Mouse (Mus musculus) neural tube, embryonic 15.5 days (tissue): ENCODE results near the gene Slc9b1. TPM values are rescaled to one million over a fixed set of nuclear protein-coding genes. Genes with fewer than 3 reads are reported as not detected.

Experiments
- ATAC-seq: fragments of 200-750 bp; cut with Nextera tagmentation; 2 replicates; pipeline ENCODE4 v1.8.0; 2017; ENCODE audit warnings: mild to moderate bottlenecking, moderate TSS enrichment, moderate library complexity; ENCODE audit not compliant: low FRiP score
- H3K27ac ChIP-seq: fragments of 300-500 bp; sonication (generic); replicated peaks from 2 replicates; pipeline ENCODE4 v1.5.1; 2015; ENCODE audit warnings: mild to moderate bottlenecking, inconsistent platforms
- H3K27me3 ChIP-seq: fragments of 300-500 bp; sonication (generic); replicated peaks from 2 replicates; pipeline ENCODE4 v1.6.1; 2015; ENCODE audit warnings: inconsistent platforms
- H3K36me3 ChIP-seq: fragments of 300-500 bp; sonication (generic); 2 replicates; pipeline ENCODE4 v1.6.1; 2015; ENCODE audit warnings: inconsistent platforms
- H3K4me1 ChIP-seq: fragments of 300-500 bp; sonication (generic); 2 replicates; pipeline ENCODE4 v1.6.1; 2015; ENCODE audit warnings: inconsistent platforms
- H3K4me2 ChIP-seq: fragments of 300-500 bp; sonication (generic); 2 replicates; pipeline ENCODE4 v1.6.1; 2015; ENCODE audit warnings: inconsistent platforms, mild to moderate bottlenecking, moderate library complexity
- H3K4me3 ChIP-seq: fragments of 300-500 bp; sonication (generic); replicated peaks from 2 replicates; pipeline ENCODE4 v1.5.1; 2015; ENCODE audit warnings: mild to moderate bottlenecking, inconsistent platforms
- H3K9ac ChIP-seq: fragments of 300-500 bp; sonication (generic); replicated peaks from 2 replicates; pipeline ENCODE4 v1.6.1; 2015; ENCODE audit warnings: mild to moderate bottlenecking, inconsistent platforms
- H3K9me3 ChIP-seq: fragments of 300-500 bp; sonication (generic); replicated peaks from 2 replicates; pipeline ENCODE4 v1.6.1; 2016; ENCODE audit warnings: inconsistent platforms
- WGBS: fragments of 180-500 bp; shearing (Covaris S2); methylation state at CpG from one replicate; pipeline ENCODE4 v1.1.7; 2015; ENCODE audit warnings: mixed read lengths; 5-methylcytosine and 5-hydroxymethylcytosine counted together
- polyA plus RNA-seq: library from polyadenylated mRNA; unstranded; fragments of >200 nt; fragmentation: Nextera tagmentation; extraction: Ambion mirVana; gene quantifications from 2 replicates; pipeline ENCODE4 v1.2.1, GENCODE M21; 2015

Gene Slc9b1
- polyA plus RNA-seq, 1 experiment from 2014 or later, result 0.36 TPM

DNA sequence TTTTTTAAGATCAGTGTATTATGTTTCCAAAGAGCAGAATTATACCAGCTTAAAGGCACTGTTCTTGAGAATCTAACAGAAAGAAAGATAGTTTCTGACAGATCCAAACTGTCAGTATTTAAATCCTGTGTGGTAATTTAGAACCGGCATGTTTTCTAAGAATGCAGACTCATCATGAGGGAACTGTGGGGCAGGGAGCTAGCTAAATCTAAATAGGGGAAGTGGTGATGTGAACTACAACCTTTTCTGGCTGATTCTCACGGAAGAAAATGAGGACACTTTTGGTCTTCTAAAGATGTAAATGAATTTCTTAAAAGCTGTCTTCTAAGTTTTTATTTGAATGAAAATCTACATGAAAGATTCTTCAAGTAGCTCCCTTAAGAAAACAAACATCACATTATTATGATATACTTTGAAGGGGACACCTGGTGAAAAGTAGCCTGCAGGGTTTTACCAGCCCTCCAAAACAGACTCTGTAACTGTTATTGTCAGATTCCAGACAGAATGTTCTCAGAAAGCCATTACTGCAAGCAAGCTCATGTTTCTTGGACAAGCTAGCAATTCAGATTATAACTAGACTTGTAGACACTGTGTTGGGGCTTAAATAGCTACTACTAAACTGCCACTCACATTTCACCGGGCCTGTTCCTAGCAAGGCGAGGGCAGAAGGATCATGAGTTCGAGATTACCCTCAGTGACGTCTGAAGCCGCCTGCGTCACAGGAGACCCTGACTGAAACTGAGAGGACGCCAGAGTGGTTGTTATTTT, 72.9 kb downstream of the Slc9b1 start:
- no peak overlapping the region for H3K4me3 ChIP-seq
- 92% methylated on average over 9 of the region's 9 CpGs for WGBS
- no peak overlapping the region for H3K4me2 ChIP-seq
- no peaks in the 10 kb centered on the region for H3K9me3 ChIP-seq
- no peaks in the 10 kb centered on the region for H3K36me3 ChIP-seq
- no peaks in the 10 kb centered on the region for H3K27me3 ChIP-seq
- ATAC-seq, result no peak
- H3K9ac ChIP-seq, result no peak overlapping the region
- H3K27ac ChIP-seq, result no peak overlapping the region
- H3K4me1 ChIP-seq, result peaks cover 22% of the 10 kb centered on the region

DNA sequence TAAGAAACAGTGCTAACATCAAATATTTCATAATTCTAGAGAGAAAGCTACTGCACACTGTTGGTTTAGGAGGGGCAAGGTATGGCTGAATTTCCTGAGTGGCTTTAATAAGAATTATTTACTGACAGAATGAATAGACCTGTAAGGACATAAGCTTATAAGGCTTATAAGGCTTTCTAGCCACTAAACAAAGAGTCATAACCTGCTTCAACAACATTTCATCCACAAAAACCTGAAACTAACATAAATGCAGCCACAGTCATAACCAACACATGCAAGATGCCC, 73.4 kb downstream of the Slc9b1 start:
- no peak for ATAC-seq
- Histone ChIP-seq H3K27ac (no peak overlapping the region), H3K4me3 (no peak overlapping the region), H3K9ac (no peak overlapping the region), H3K36me3 (no peaks in the 10 kb centered on the region), H3K9me3 (no peaks in the 10 kb centered on the region), H3K4me2 (no peak overlapping the region), H3K4me1 (peaks cover 22% of the 10 kb centered on the region), H3K27me3 (no peaks in the 10 kb centered on the region)

DNA sequence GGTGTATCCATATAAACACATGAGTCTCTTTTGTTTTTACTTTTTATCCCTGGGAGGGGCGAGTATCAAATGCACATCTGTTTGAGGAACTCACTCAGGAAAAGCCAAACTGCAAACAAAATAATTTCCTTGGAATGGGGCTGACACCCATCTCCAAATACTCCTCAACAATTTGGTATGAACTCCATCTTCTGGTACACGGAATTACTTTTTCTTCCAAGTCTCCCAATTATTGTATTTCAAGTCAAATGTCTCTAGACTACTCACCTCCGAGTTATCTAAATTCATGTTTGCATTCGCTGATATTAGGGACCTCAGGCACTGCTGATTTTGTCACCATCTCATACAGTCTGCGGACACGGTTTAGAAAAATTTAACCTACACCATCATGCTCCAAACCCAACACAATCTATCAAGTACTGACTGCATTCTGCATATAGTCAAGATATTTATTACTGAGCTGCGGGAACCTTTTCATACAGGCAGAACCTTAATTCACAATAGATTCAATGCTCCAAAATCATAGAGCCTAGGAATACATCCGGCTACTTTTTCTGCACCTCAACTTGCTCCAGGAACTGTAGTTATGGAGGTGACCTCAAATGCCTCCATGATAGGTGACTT, 74.5 kb downstream of the Slc9b1 start:
- Histone ChIP-seq H3K36me3 (no peaks in the 10 kb centered on the region), H3K27ac (peak overlapping the region; percentile 99), H3K4me3 (peak overlapping the region; percentile 78), H3K9me3 (no peaks in the 10 kb centered on the region), H3K9ac (peak overlapping the region; percentile 82), H3K4me1 (peaks cover 22% of the 10 kb centered on the region), H3K27me3 (no peaks in the 10 kb centered on the region), H3K4me2 (peak overlapping the region; percentile 75)
- 30% methylated on average over 8 of the region's 8 CpGs for WGBS
- ATAC-seq, result no peak; the same call in 1 of the 2 replicates

DNA sequence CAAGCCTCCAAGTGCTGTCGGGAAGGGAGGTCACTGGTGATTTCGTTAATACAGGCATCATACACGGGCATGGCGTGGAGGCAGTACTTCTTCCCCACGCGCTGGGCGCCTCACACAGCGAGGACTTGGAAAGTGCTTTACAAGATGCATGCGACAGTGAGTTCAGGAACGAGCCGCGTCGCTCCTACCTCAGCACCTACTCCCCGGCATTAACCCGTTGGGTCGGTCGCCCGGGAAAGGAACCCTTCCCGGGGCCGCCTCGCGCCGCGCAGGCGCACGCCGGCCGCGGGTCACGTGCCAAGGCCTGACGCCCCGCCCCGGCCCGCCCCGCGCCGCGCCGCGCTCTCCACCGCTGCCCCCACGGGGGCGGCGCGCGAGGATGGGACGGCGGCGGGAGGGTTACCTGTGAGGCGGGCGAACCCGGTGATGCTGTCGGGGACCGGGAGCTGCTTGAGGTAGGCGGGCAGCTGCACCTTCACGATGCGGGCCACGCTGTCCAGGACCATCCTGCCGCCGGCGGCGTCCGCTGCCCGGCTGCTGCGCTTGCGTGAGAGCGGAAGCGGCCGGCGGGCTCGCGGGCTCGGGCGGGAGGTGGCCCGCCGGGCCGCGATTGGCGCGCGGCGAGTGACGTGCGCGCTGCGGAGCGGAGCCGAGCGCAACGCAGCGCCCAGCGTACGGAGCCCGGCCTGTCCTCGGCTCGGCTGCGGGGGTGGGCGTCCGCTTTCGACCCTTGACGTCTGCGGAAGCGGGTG, 75.2 kb downstream of the Slc9b1 start:
- peaks cover 22% of the 10 kb centered on the region for H3K4me1 ChIP-seq
- WGBS, result under 1% methylated on average over 102 of the region's 103 CpGs
- H3K36me3 ChIP-seq, result no peaks in the 10 kb centered on the region
- H3K4me2 ChIP-seq, result peak overlapping the region; percentile 75
- peak overlapping the region; percentile 82 for H3K9ac ChIP-seq
- no peaks in the 10 kb centered on the region for H3K27me3 ChIP-seq
- H3K27ac ChIP-seq, result peak overlapping the region; percentile 99
- H3K4me3 ChIP-seq, result peak overlapping the region; percentile 78
- ATAC-seq, result peak; percentile 98
- no peaks in the 10 kb centered on the region for H3K9me3 ChIP-seq

DNA sequence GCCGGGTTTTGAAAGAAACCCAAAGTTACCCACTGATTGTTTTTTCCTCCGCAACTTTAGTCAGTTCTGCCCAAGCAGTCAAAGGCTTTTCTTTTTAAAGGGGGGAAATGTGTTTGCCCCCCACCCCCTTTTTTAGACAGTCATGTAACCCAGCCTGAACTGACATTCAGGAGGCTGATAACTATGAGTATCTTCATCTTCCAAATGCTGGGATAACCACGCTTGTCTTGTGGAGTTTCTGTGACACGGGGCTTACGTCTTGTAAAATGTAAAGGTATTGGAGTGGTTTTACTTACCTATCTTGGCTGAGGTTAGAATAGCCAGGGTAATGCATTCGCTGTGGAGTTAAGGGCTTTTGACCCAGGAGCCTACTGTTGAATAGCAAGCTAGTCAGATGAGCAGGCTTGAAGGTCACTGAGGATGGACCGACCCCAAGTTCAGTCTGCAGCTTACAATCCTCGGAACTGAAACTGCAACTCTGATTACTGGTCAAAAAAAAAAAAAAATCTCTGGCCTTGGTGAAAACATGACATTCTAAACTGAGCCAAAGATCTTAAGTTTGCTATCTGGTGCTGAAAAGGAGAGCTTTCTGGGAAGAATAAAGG, 75.9 kb downstream of the Slc9b1 start, which contains the start of gene Cisd2:
Cisd2 (minus strand) TSS at position 318 of the 605 bp plus-strand sequence.
- H3K27ac ChIP-seq, result peak within 1 kb of the TSS; percentile 99
- no peaks in the 10 kb centered on the region for H3K9me3 ChIP-seq
- H3K36me3 ChIP-seq, result no peaks in the 10 kb centered on the region
- H3K9ac ChIP-seq, result peak within 1 kb of the TSS; percentile 82
- 3% methylated on average over 8 of the region's 8 CpGs for WGBS
- peaks cover 22% of the 10 kb centered on the region for H3K4me1 ChIP-seq
- peak; percentile 33 for ATAC-seq
- H3K4me2 ChIP-seq, result peak within 1 kb of the TSS; percentile 75
- H3K4me3 ChIP-seq, result peak within 1 kb of the TSS; percentile 78
- H3K27me3 ChIP-seq, result no peaks in the 10 kb centered on the region

DNA sequence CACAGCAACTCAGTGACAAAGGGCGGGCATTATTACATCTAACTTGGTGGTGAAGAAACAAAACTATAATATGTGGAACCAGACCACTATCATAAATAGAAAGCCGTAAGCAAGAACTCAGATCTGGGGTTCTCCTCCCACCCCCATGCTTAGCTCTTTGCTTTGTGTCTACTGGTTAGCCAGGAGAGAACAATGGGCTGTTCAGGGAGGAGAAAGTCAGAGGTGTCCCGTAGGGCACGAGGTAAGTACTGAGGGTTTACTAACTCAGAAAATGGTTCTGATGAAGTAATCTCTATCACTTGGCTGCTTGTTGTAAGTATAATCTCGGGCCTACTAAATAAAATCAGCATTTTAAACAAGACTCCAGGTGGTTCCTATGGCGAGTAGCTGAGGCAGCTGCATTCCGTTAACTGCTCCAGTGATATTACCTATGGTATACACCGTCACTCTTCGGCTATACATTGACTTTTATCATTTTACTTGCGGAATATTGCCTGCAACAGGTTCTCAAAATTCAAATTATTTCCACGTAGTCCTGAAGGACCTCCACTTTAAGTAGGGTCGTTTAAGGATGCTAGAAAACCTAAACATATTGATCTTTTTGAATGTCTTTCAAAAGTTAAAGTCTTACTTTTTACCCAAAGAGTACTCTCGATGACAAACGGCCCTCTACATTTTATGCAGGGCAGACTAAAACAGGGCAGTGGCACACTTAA, 89.2 kb downstream of the Slc9b1 start:
- Histone ChIP-seq H3K27me3 (no peaks in the 10 kb centered on the region), H3K4me3 (peak overlapping the region; percentile 91), H3K4me2 (peak overlapping the region; percentile 89), H3K36me3 (no peaks in the 10 kb centered on the region), H3K4me1 (peaks cover 25% of the 10 kb centered on the region), H3K27ac (peak overlapping the region; percentile 99), H3K9ac (peak overlapping the region; percentile 69), H3K9me3 (no peaks in the 10 kb centered on the region)
- no peak for ATAC-seq
- WGBS, result 36% methylated on average over 14 of the region's 14 CpGs

DNA sequence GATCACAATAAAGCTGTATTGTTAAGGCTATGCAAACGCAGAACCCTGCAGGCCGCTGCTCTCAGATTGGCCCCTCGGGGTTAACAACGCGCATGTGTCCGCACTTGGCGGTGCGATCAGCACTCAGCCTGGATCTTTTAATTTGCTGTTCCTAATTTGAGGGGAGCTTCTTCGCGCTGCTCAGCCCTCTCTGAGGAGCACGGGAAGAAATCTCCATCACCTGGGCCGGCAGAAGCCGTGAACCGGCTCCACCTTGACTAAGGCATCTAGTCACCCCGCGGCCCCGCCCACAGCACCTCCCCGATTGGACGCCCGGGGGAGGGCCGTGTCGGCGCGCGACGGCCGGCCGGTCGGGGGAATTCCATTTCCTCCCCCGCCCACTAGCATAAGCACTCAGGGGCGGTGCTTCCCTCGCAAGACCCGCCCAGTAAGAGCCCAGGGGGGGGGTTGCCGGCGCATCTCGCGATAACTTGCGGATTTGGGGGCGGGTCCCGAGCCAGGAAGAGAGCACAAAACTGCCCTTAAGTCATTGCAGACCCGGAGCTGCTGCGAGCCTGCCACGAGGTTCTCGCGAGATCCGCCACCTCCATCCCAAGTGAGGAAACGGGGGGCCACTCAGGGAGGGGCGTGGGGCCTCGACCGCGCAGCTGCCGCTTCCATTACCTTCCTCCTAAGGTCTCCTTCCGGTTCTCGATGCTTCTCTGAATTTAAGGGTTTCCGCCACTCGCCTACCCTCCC, 90.1 kb downstream of the Slc9b1 start, which contains the start of gene Ube2d3:
Ube2d3 (plus strand) TSS at position 392 of the 738 bp plus-strand sequence.
- peak within 1 kb of the TSS; percentile 89 for H3K4me2 ChIP-seq
- 0 out of 2 replicates have a peak, but pooled peaks cover 2% of the 10 kb centered on the region for H3K36me3 ChIP-seq
- peak within 1 kb of the TSS; percentile 99 for H3K27ac ChIP-seq
- under 1% methylated on average over 56 of the region's 56 CpGs for WGBS
- peak; percentile 95 for ATAC-seq
- H3K4me3 ChIP-seq, result peak within 1 kb of the TSS; percentile 91
- peaks cover 28% of the 10 kb centered on the region for H3K4me1 ChIP-seq
- no peaks in the 10 kb centered on the region for H3K9me3 ChIP-seq
- H3K9ac ChIP-seq, result peak within 1 kb of the TSS; percentile 88
- H3K27me3 ChIP-seq, result no peaks in the 10 kb centered on the region

DNA sequence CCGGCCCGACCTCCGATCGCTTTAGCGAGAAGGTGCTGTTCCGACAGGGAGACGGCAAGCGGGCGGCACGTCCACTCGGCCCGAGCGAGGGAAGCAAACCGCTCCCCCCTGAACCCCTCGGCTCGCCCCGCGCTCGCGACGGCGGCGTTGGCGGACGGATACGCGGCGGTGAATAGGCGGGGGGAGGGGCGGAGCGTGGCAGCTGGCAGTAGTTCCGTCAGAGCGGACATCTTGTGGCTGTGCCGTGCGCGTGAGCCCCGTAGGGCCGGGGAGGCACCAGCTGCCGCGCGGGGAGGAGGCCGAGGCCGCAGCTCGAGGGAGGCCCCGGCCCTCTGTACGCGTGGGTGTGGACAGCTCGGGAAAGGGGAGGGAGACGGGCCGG, 90.7 kb downstream of the Slc9b1 start:
- Histone ChIP-seq H3K9me3 (no peaks in the 10 kb centered on the region), H3K27ac (peak overlapping the region; percentile 99), H3K4me3 (peak overlapping the region; percentile 91), H3K4me1 (peaks cover 33% of the 10 kb centered on the region), H3K9ac (peak overlapping the region; percentile 88), H3K4me2 (peak overlapping the region; percentile 89), H3K36me3 (0 out of 2 replicates have a peak, but pooled peaks cover 2% of the 10 kb centered on the region), H3K27me3 (no peaks in the 10 kb centered on the region)
- 0% methylated on average over 34 of the region's 50 CpGs for WGBS
- peak; percentile 81 for ATAC-seq

DNA sequence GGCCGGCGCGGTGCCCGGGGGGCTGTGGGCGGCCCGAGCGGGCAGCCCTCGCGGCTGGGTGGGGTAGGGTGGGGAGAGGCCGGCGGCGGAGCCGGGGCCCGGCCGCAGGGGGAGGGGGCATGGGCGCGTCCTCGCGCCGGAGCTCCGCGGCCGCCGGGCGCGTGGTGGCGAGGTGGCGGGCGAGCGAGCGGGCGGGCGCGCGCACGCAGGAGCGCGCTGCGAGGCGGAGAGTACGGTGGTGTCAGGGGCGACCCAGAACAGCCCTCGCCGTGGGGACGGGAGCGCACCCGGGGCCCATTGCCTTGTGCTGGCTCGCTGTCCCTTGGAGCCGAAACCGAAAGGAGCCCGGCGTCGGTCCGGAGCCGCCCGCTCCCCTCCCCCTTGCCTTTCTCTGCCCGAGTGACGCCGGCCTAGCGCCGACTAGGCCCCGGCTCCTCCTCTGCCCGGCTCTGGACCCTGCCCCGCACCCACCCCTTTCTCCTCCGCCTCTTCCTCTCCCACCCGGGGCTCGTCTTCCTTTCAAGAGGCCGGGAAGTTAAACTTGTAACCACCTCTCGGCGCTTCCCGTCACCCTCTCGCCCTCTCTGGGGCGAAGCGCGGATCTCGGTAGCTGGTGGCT, 91.2 kb downstream of the Slc9b1 start:
- under 1% methylated on average over 49 of the region's 76 CpGs for WGBS
- H3K9me3 ChIP-seq, result no peaks in the 10 kb centered on the region
- H3K4me1 ChIP-seq, result peaks cover 36% of the 10 kb centered on the region
- H3K4me2 ChIP-seq, result peak overlapping the region; percentile 89
- peak overlapping the region; percentile 99 for H3K27ac ChIP-seq
- peak overlapping the region; percentile 88 for H3K9ac ChIP-seq
- H3K4me3 ChIP-seq, result peak overlapping the region; percentile 91
- ATAC-seq, result peak; percentile 60
- 0 out of 2 replicates have a peak, but pooled peaks cover 2% of the 10 kb centered on the region for H3K36me3 ChIP-seq
- H3K27me3 ChIP-seq, result no peaks in the 10 kb centered on the region

DNA sequence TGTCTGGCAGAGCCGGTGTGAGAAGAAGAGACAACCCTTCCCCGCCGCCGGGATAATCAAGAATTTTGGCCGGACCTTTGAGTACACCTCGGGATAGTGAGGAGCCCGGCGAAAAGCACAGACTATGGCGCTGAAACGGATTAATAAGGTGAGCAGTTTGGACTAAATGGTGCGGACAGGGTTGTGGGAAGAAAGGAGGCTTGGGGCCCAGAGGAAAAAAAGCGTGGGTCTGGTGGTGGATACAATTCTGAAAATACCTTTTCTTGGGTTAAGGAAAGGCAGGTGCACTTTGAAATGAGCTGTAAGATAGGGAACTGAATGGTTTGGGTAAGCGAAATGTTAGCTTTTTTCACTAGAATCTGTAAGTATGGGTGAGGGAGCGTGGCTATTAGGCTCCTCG, 91.8 kb downstream of the Slc9b1 start:
- 3% methylated on average over 15 of the region's 15 CpGs for WGBS
- peak overlapping the region; percentile 89 for H3K4me2 ChIP-seq
- H3K4me1 ChIP-seq, result peaks cover 36% of the 10 kb centered on the region

More for the DNA sequence above, 91.8 kb downstream of the Slc9b1 start:
- no peaks in the 10 kb centered on the region for H3K9me3 ChIP-seq
- peak overlapping the region; percentile 88 for H3K9ac ChIP-seq
- no peak for ATAC-seq
- H3K36me3 ChIP-seq, result 0 out of 2 replicates have a peak, but pooled peaks cover 2% of the 10 kb centered on the region
- peak overlapping the region; percentile 91 for H3K4me3 ChIP-seq
- no peaks in the 10 kb centered on the region for H3K27me3 ChIP-seq
- peak overlapping the region; percentile 99 for H3K27ac ChIP-seq
